Mouse (Mus musculus) intestine, embryonic 14.5 days (tissue): ENCODE results near the gene Rab11fip5. TPM values are rescaled to one million over a fixed set of nuclear protein-coding genes. Genes with fewer than 3 reads are reported as not detected.

Experiments used
- ATAC-seq: fragments of 200-750 bp; cut with Nextera tagmentation; replicated peaks from 2 replicates; pipeline ENCODE4 v1.8.0; 2017; ENCODE audit warnings: low read depth, moderate number of reproducible peaks, moderate TSS enrichment, moderate library complexity; ENCODE audit not compliant: low FRiP score, low TSS enrichment
- DNase-seq: peaks from one replicate; pipeline ENCODE4 v3.0.0-alpha.2; 2018; ENCODE audit warnings: low spot score
- H3K27ac ChIP-seq: fragments of 300-500 bp; sonication (generic); 2 replicates; pipeline ENCODE4 v1.5.1; 2014; ENCODE audit warnings: low read depth, mild to moderate bottlenecking, control low read depth
- H3K27me3 ChIP-seq: fragments of 300-500 bp; sonication (generic); replicated peaks from 2 replicates; pipeline ENCODE4 v1.6.1; 2014; ENCODE audit warnings: low read length, control low read depth; ENCODE audit not compliant: control insufficient read depth, insufficient read depth
- H3K36me3 ChIP-seq: fragments of 300-500 bp; sonication (generic); 2 replicates; pipeline ENCODE4 v1.6.1; 2014; ENCODE audit warnings: low read length, control low read depth; ENCODE audit not compliant: control insufficient read depth, insufficient read depth
- H3K4me1 ChIP-seq: fragments of 300-500 bp; sonication (generic); replicated peaks from 2 replicates; pipeline ENCODE4 v1.6.1; 2014; ENCODE audit warnings: low read length, control low read depth, mixed read lengths; ENCODE audit not compliant: control insufficient read depth, insufficient read depth
- H3K4me2 ChIP-seq: fragments of 300-500 bp; sonication (generic); 2 replicates; pipeline ENCODE4 v1.6.1; 2014; ENCODE audit warnings: low read length
- H3K4me3 ChIP-seq: fragments of 300-500 bp; sonication (generic); 2 replicates; pipeline ENCODE4 v1.5.1; 2014; ENCODE audit warnings: low read depth, low read length, control low read depth, mixed read lengths
- H3K9ac ChIP-seq: fragments of 300-500 bp; sonication (generic); 2 replicates; pipeline ENCODE4 v1.6.1; 2014; ENCODE audit warnings: mild to moderate bottlenecking, low read length
- H3K9me3 ChIP-seq: fragments of 300-500 bp; sonication (generic); 2 replicates; pipeline ENCODE4 v1.6.1; 2016; ENCODE audit warnings: low read length, control low read depth; ENCODE audit not compliant: control insufficient read depth
- WGBS: fragments of 180-500 bp; shearing (Covaris S2); extraction: QIAGEN DNeasy Blood & Tissue Kit; methylation state at CpG from one replicate; pipeline ENCODE4 v1.1.7; 2014; 5-methylcytosine and 5-hydroxymethylcytosine counted together
- polyA plus RNA-seq: library from polyadenylated mRNA; unstranded; fragments of >200 nt; fragmentation: Nextera tagmentation; extraction: Ambion mirVana; gene quantifications from 2 replicates; pipeline ENCODE4 v1.2.1, GENCODE M21; 2014

Rab11fip5 gene
- polyA plus RNA-seq, 1 experiment from 2014 or later, result 8.0 TPM

DNA sequence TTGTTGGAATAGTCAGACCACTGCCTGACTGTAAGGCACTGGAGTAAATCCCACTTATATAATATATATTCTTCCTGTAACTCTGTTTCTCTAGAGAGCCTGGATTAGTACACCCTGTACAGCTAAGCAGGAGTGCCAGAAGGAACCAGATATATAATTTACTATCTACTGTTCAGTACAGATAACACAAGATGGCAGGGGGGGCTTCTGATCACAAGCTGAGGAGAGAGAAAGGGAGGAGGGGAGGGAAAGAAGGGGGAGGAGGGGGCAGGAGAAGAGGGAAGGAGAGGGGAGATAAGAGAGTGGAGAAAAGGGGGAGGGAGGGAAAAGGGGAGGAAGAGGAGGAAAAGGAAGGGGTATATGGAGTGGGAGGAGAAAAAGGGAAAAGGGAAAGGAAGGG lies 68.6 kb downstream of the Rab11fip5 start:
- DNase-seq, result no peak
- ATAC-seq, result no peak
- Histone ChIP-seq H3K4me3 (no peak overlapping the region), H3K36me3 (no peaks in the 10 kb centered on the region), H3K4me2 (no peak overlapping the region), H3K4me1 (no peaks in the 10 kb centered on the region), H3K9ac (no peak overlapping the region), H3K27ac (no peak overlapping the region), H3K27me3 (no peaks in the 10 kb centered on the region), H3K9me3 (no peaks in the 10 kb centered on the region)

DNA sequence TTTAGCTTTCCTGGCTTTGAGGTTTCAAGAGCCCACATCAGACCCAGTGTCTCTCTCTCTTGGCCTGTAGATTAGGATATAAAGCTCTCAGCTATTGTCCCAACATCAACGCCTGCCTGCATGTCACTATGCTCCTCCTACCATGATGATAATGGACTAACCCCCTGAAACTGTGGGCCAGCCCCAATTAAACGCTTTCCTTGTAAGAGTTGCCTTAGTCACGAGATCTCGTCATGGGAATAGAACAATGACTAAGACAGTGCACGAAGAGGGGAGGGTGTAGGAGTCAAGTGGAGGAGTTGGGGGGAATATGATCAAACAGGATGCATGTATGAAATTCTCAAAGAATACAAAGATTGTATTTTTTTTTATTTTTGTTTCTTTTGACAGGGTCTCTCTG lies 69.5 kb downstream of the Rab11fip5 start:
- Histone ChIP-seq H3K36me3 (no peaks in the 10 kb centered on the region), H3K9me3 (no peaks in the 10 kb centered on the region), H3K4me2 (no peak overlapping the region), H3K9ac (no peak overlapping the region), H3K4me1 (no peaks in the 10 kb centered on the region), H3K27ac (no peak overlapping the region), H3K27me3 (no peaks in the 10 kb centered on the region), H3K4me3 (no peak overlapping the region)
- DNase-seq (no peak), ATAC-seq (no peak)
- 90% methylated on average over 5 of the region's 5 CpGs for WGBS

DNA sequence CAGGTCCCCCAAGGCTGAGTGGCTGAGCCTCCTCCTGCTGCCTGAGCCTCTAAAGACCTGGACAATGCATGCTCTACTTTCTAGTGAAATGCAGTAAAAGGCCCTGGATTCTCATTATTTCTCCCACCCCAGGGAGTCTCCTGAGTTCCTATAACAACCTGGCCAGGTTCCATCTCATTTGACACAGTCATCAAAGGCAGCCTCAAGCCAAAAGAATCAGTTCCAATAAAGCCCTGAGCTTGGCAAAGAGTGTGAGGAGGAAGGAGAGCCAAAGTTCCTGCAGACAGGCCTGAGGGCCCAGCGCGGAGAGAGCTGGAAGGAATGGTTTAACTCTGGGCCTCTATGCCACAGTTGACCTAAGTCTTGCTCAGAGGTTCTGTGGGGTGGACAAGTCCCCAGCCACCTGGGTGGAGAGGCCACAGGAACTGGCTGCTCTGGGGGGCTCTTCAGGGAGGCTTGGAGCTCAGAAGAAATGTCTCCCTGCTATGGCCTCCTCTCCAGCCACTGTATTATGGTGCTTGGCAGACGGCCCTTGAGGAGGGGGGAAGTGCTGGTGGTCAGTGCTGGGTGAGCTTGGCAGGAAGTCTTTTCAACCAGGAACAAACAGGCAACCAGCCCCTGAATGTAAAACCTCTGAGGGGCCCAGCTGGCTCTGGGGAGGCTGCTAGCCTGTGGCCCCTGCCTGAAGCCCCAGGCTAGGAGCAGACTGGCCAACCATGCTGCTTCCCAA lies 71.9 kb downstream of the Rab11fip5 start:
- DNase-seq, result no peak
- 72% methylated on average over 3 of the region's 3 CpGs for WGBS
- ATAC-seq, result no peak

DNA sequence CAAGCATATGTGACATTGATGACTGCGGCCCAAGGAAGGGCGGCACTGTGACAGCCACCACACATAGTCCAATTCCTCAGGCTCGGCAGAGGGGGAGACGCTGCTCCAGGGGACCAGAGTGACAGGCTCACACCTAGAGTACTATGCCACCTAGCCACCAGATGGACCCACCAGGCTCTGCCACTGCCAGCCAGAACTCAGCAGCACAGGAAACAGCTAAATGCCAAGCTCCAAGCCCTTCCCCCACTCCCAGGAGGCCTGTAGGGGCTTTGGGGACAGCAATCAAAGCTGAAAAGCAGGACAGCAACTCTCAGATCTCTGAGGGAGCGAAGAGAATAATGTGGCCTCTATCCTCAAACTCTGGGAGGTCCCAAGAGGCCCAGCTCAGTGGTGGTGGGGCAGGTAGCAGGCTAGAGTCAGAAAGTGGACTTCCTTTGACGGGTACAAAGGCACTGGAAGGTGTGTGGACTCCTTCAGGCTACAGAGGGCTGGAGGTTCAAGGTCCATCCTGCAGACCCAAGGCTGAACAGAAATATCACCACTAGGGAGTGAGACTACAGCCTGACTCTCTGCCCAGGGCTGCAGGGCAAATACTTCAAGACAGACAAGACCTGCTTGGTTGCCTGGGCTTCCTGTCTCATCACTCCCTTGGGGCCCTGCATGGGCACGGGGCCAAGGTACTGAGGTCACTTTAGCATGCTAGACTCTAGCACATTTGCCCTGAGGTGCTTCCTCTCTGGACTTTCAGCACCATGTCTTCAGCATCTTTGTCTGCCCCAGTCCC lies 78.9 kb downstream of the Rab11fip5 start:
- Histone ChIP-seq H3K27ac (no peak overlapping the region), H3K4me1 (0 out of 2 replicates have a peak, but pooled peaks cover 4% of the 10 kb centered on the region), H3K4me3 (no peak overlapping the region), H3K9ac (no peak overlapping the region), H3K36me3 (no peaks in the 10 kb centered on the region), H3K27me3 (no peaks in the 10 kb centered on the region), H3K9me3 (no peaks in the 10 kb centered on the region), H3K4me2 (no peak overlapping the region)
- WGBS, result 67% methylated on average over 7 of the region's 7 CpGs
- no peak; the same call in 1 of the 2 replicates for ATAC-seq
- DNase-seq, result no peak

More for the DNA sequence above, 71.9 kb downstream of the Rab11fip5 start:
- H3K9me3 ChIP-seq, result no peaks in the 10 kb centered on the region
- H3K9ac ChIP-seq, result no peak overlapping the region
- H3K27me3 ChIP-seq, result no peaks in the 10 kb centered on the region
- no peak overlapping the region for H3K4me2 ChIP-seq
- no peaks in the 10 kb centered on the region for H3K36me3 ChIP-seq
- H3K4me3 ChIP-seq, result no peak overlapping the region
- no peak overlapping the region for H3K27ac ChIP-seq
- H3K4me1 ChIP-seq, result no peaks in the 10 kb centered on the region

DNA sequence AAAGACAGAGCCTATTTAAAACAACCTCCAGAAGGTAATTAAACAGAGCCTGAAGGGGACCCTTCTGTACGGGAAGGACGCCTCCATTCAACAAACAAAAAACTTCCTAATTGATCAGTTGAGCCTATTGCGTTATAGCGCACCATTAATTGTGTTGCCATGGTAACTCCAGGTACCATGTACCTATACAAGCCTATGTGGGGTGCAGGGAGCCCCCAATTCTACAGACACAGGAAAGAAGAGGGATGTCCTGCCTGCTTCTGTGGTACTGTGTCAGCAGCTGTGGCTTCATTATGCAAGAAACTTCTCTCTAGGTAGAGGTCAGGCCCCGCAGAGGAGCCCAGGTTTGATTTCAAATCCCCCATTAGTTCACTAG lies 80.4 kb downstream of the Rab11fip5 start:
- Histone ChIP-seq H3K4me1 (0 out of 2 replicates have a peak, but pooled peaks cover 4% of the 10 kb centered on the region), H3K4me2 (no peak overlapping the region), H3K9me3 (no peaks in the 10 kb centered on the region), H3K27me3 (no peaks in the 10 kb centered on the region), H3K36me3 (no peaks in the 10 kb centered on the region), H3K9ac (no peak overlapping the region), H3K4me3 (no peak overlapping the region), H3K27ac (no peak overlapping the region)
- DNase-seq (no peak), ATAC-seq (no peak)
- WGBS, result 63% methylated on average over 5 of the region's 5 CpGs

DNA sequence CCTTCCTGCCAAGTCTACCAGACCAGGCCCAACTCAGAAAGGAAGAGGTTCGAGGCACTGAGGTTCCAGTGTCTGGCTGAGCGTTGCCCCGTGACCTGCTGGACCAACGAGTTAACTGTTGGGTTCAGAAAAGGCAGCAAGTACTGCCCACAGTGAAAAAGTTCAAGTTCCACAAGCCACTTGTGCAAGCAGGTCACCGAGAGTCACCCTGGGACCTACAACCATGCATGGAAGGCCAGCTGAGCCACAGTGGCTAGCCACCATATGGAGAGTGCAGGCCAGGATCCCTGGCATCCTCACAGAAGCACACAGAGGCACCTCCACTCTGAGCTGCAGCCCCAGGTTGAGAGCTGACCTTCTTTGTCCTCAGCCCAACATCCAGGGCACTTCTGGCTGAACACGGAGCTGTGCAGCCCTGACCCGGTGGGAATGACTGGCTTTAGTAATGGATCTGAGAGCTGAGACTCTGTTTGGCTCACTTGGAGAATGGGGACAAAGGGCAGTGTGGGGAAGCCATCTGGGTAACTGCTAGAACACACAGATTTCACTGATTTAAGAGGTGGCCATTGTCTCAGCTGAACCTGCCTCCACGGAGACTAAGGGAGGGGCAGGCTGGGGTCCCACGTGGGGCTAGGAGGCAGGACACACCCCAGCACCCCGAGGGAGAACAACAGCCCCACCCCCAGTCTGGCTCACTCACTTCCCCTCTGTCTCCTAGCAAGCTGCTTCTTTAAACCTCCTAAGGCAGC lies 81.0 kb downstream of the Rab11fip5 start:
- H3K4me1 ChIP-seq, result 0 out of 2 replicates have a peak, but pooled peaks cover 4% of the 10 kb centered on the region
- H3K27me3 ChIP-seq, result no peaks in the 10 kb centered on the region
- 59% methylated on average over 10 of the region's 10 CpGs for WGBS
- DNase-seq, result no peak
- H3K27ac ChIP-seq, result no peak overlapping the region
- no peak overlapping the region for H3K4me3 ChIP-seq
- H3K4me2 ChIP-seq, result no peak overlapping the region
- no peaks in the 10 kb centered on the region for H3K9me3 ChIP-seq
- no peak for ATAC-seq
- H3K9ac ChIP-seq, result no peak overlapping the region
- no peaks in the 10 kb centered on the region for H3K36me3 ChIP-seq

DNA sequence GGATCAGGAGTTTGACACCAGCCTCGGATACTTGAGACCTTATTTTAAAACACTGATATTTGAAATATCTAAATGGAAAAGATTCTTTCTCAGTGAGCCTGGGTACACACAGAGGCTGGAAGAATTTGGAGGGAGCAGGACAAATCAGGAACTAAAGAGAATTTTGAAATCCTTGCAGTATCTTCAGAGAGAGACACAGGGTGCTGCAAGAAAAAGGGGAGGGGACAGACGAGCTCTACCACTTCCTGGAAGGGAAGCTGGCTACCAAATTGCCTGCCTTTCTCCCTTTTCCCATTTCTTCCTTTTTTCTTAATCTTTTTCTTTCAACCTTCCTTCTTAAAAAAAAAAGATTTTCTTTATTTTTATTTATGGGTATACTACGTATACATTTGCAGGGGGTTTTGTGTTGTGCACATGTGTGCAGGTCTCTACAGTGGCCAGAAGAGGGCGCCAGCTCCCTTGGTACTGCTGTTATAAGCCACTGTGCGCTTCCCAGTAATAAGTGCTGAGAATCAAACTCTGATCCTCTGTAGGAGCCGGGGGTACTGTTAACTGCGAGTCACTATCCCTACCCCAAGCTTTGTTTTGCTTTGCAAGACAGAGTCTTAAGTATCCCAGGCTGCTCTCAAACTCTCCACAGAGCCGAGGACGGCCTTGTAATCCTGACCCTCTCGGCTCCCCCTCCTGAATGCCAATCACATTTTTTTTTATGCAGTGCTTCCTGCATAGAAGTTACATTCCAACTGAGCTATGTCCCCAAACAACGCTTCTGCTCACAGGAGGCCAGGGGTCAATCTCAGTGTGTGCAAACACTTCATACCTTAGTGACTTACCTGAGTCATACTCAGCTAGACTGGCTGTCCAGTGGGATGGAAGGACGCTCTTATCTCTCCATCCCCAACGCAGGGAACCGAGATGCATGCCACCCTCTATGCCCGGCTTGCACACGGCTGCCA lies 83.3 kb downstream of the Rab11fip5 start:
- no peak for DNase-seq
- H3K9me3 ChIP-seq, result no peaks in the 10 kb centered on the region
- ATAC-seq, result no peak
- 79% methylated on average over 16 of the region's 16 CpGs for WGBS
- no peaks in the 10 kb centered on the region for H3K36me3 ChIP-seq
- no peak overlapping the region for H3K4me3 ChIP-seq
- no peak overlapping the region for H3K4me2 ChIP-seq
- no peak overlapping the region for H3K9ac ChIP-seq
- H3K4me1 ChIP-seq, result 0 out of 2 replicates have a peak, but pooled peaks cover 4% of the 10 kb centered on the region
- H3K27ac ChIP-seq, result no peak overlapping the region
- no peaks in the 10 kb centered on the region for H3K27me3 ChIP-seq
